Comparison of ENCODE assay signal across 33 mouse cellular contexts in genomic region chr1:84536069-84536468, GRCm38 (mm10).
DNase-seq lines count a peak whose midpoint lies in the region; ATAC-seq lines count a peak whose summit lies in the region.
"Had no signal": no experiment of that assay in that cellular context is flagged by ENCODE, and none has a peak within 500 bp of the region (broad histone marks: within the 10 kb centered on the region; RNA-seq: fewer than 3 reads in every experiment).

No protein-coding gene starts in this region.

- no peaks in the 10 kb centered on the region for H3K4me1 ChIP-seq in heart, embryonic 12.5 days (replicated peaks)
- no peaks in the 10 kb centered on the region for H3K4me1 ChIP-seq in forebrain, embryonic 15.5 days
- H3K4me1 ChIP-seq: embryonic facial prominence, embryonic 12.5 days; hindbrain, embryonic 10.5 days; intestine, embryonic 15.5 days; lung, embryonic 15.5 days; neural tube, embryonic 12.5 days had no signal

- H3K36me3 ChIP-seq in heart, embryonic 12.5 days, result no peaks in the 10 kb centered on the region
- H3K36me3 ChIP-seq in forebrain, embryonic 15.5 days, result no peaks in the 10 kb centered on the region
- H3K36me3 ChIP-seq: embryonic facial prominence, embryonic 12.5 days; hindbrain, embryonic 10.5 days; intestine, embryonic 15.5 days; limb, embryonic 13.5 days; lung, embryonic 15.5 days; midbrain, embryonic 10.5 days; neural tube, embryonic 12.5 days had no signal

- H3K9me3 ChIP-seq in heart, embryonic 12.5 days (replicated peaks), result no peaks in the 10 kb centered on the region
- H3K9me3 ChIP-seq in forebrain, embryonic 15.5 days, result no peaks in the 10 kb centered on the region
- H3K9me3 ChIP-seq: embryonic facial prominence, embryonic 12.5 days; hindbrain, embryonic 10.5 days; intestine, embryonic 15.5 days; limb, embryonic 13.5 days; lung, embryonic 15.5 days; midbrain, embryonic 10.5 days; neural tube, embryonic 12.5 days had no signal

- H3K4me3 ChIP-seq in heart, embryonic 12.5 days, result no peak overlapping the region
- H3K4me3 ChIP-seq in forebrain, embryonic 15.5 days, result no peak overlapping the region
- H3K4me3 ChIP-seq: embryonic facial prominence, embryonic 12.5 days; gastrocnemius, adult 2 months; hindbrain, embryonic 10.5 days; intestine, embryonic 15.5 days; limb, embryonic 13.5 days; lung, embryonic 15.5 days; midbrain, embryonic 10.5 days; myocyte; neural tube, embryonic 12.5 days had no signal

- WGBS in heart, embryonic 12.5 days, result 71% methylated on average over 4 of the region's 4 CpGs
- 23% methylated on average over 4 of the region's 4 CpGs for WGBS in forebrain, embryonic 15.5 days

- H3K27ac ChIP-seq in heart, embryonic 12.5 days (ENCODE audit: poor library complexity, severe bottlenecking), result no peak overlapping the region
- no peak overlapping the region for H3K27ac ChIP-seq in forebrain, embryonic 15.5 days (replicated peaks)
- H3K27ac ChIP-seq: embryonic facial prominence, embryonic 12.5 days; gastrocnemius, adult 2 months; hindbrain, embryonic 10.5 days; hindbrain, postnatal 0 days; intestine, embryonic 15.5 days; limb, embryonic 13.5 days; lung, embryonic 15.5 days; midbrain, embryonic 10.5 days; neural tube, embryonic 12.5 days; stomach, postnatal 0 days had no signal

- no peak for ATAC-seq in heart, embryonic 12.5 days (ENCODE audit: insufficient number of reproducible peaks, low FRiP score)
- ATAC-seq in forebrain, embryonic 15.5 days (replicated peaks), result peak; percentile 75
- ATAC-seq: activated CD4-positive, CD25-positive, alpha-beta regulatory T cell, adult 4 months; CD4-positive, CD25-positive, alpha-beta regulatory T cell, adult 4 months; hindbrain, postnatal 0 days; intestine, embryonic 15.5 days; midbrain, embryonic 16.5 days had no signal

- no peaks in the 10 kb centered on the region for H3K27me3 ChIP-seq in heart, embryonic 12.5 days (replicated peaks)
- no peaks in the 10 kb centered on the region for H3K27me3 ChIP-seq in forebrain, embryonic 15.5 days
- H3K27me3 ChIP-seq: embryonic facial prominence, embryonic 12.5 days; intestine, embryonic 15.5 days; lung, embryonic 15.5 days; neural tube, embryonic 12.5 days had no signal

- DNase-seq in heart, adult 11 months, result peak; percentile 37
- DNase-seq in retina, embryonic 14.5 days (ENCODE audit: low spot score), result peak; percentile 1
- DNase-seq in retina, postnatal 1 day, result no peak
- DNase-seq in skeletal muscle tissue, adult 2 months (ENCODE audit: low read depth, low spot score), result peak; percentile 7
- no peak for DNase-seq in B cell, adult 2 months
- DNase-seq in kidney, adult 18-20 months, result no peak
- DNase-seq: adrenal gland, adult 8-10 months; cerebellum, adult 11-12 months; cerebellum, adult 9-11 months; embryo, embryonic 11 days; gastrocnemius, adult 2 months; heart, postnatal 14 days; kidney, adult 8-10 months; kidney, postnatal 10 days; right cerebral cortex, postnatal 25 days; thymus, adult 18-20 months; thymus, postnatal 36 days had no signal

- H3K4me2 ChIP-seq in heart, embryonic 12.5 days, result no peak overlapping the region
- no peak overlapping the region for H3K4me2 ChIP-seq in forebrain, embryonic 15.5 days (replicated peaks)
- H3K4me2 ChIP-seq: embryonic facial prominence, embryonic 12.5 days; intestine, embryonic 15.5 days; limb, embryonic 13.5 days; liver, embryonic 11.5 days; lung, embryonic 15.5 days; neural tube, embryonic 12.5 days had no signal

- H3K9ac ChIP-seq in heart, embryonic 12.5 days, result no peak overlapping the region
- no peak overlapping the region for H3K9ac ChIP-seq in forebrain, embryonic 15.5 days (replicated peaks)
- H3K9ac ChIP-seq: embryonic facial prominence, embryonic 12.5 days; intestine, embryonic 15.5 days; limb, embryonic 13.5 days; lung, embryonic 15.5 days; neural tube, embryonic 12.5 days had no signal

Comparison
In these comparisons a context has a peak if more than half of its experiments do, and no peak if none do; other contexts are left out.
1. DNase-seq: peak in heart, adult 11 months (single experiment), retina, embryonic 14.5 days (single experiment) and skeletal muscle tissue, adult 2 months (single experiment); none in retina, postnatal 1 day (single experiment), B cell, adult 2 months (0 of 2) and kidney, adult 18-20 months (single experiment).